Mouse (Mus musculus) midbrain, embryonic 10.5 days (tissue): ENCODE measurements around the gene Adprh. TPM values are rescaled to one million over a fixed set of nuclear protein-coding genes. Genes with fewer than 3 reads are reported as not detected.
"Not testable (repeated sequence)": the region's sequence is repeated elsewhere in the genome, so short reads cannot be mapped to it uniquely, and the experiment has no call there.

ENCODE experiments used
- DNase-seq: peaks from one replicate; pipeline ENCODE4 v3.0.0-alpha.2; 2017; ENCODE audit warnings: low spot score
- H3K27ac ChIP-seq: fragments of 300-500 bp; sonication (generic); replicated peaks from 2 replicates; pipeline ENCODE4 v1.5.1; 2016; ENCODE audit warnings: mild to moderate bottlenecking
- H3K27me3 ChIP-seq: fragments of 300-500 bp; sonication (generic); 2 replicates; pipeline ENCODE4 v1.6.1; 2016; ENCODE audit warnings: low read depth, mild to moderate bottlenecking; ENCODE audit not compliant: poor library complexity, severe bottlenecking
- H3K36me3 ChIP-seq: fragments of 300-500 bp; sonication (generic); 2 replicates; pipeline ENCODE4 v1.6.1; 2016; ENCODE audit warnings: mild to moderate bottlenecking, moderate library complexity
- H3K4me1 ChIP-seq: fragments of 300-500 bp; sonication (generic); 2 replicates; pipeline ENCODE4 v1.6.1; 2016
- H3K4me3 ChIP-seq: fragments of 300-500 bp; sonication (generic); 2 replicates; pipeline ENCODE4 v1.5.1; 2016; ENCODE audit warnings: mild to moderate bottlenecking, moderate library complexity
- H3K9me3 ChIP-seq: fragments of 300-500 bp; sonication (generic); replicated peaks from 2 replicates; pipeline ENCODE4 v1.6.1; 2016; ENCODE audit warnings: mild to moderate bottlenecking
- WGBS: fragments of 180-500 bp; shearing (Covaris S2); methylation state at CpG from one replicate; pipeline ENCODE4 v1.1.7; 2016; 5-methylcytosine and 5-hydroxymethylcytosine counted together
- polyA plus RNA-seq: library from polyadenylated mRNA; unstranded; fragments of >200 nt; fragmentation: Nextera tagmentation; extraction: Ambion mirVana; gene quantifications from 2 replicates; pipeline ENCODE4 v1.2.1, GENCODE M21; 2016

Gene Adprh
- 144 and 150 TPM in 2 replicates for polyA plus RNA-seq

DNA sequence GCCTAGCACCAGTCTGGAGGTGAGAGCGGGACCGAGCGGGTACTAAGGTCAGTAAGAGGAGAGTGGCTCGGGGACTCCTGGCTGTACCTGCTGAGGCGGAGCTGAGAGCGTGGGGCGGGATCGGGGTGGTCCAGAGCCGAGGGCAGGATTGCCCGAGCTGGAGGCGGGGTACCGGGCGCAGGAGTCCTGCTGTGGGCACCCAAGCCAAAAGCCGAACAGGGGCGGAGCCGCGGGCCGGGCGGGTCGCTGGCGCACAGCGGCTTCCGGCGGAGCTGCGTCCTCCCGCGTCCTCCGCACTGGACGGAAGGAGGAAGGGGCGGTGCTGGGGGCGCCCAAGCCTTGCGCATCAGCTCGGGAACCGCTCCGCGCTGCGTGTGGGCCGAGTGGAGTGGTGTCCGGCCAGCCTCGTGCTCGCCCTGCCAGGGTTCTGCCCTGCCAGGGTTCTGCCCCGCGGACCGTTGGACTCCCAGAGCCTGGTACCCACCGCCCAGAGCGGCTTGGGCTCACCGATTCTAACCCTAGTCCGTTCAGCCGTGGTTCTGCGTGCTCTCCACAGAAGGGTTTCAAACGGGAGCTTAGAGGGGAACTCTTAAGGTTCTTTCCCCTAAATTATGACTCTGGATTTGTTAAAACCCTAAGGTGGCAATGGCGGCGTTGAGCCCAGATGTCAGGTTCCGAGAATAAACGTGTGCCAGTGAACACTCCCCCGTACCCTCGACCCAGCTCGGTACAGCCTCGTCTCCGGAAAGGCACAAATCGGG is at the start of gene Adprh:
Gene Adprh, minus strand, starts transcription at position 262 of the 761 bp plus-strand sequence.
- Histone ChIP-seq H3K27me3 (no peaks in the 10 kb centered on the region), H3K9me3 (no peaks in the 10 kb centered on the region), H3K4me3 (peak within 1 kb of the TSS; percentile 88), H3K4me1 (peaks cover 24% of the 10 kb centered on the region), H3K36me3 (peaks cover 32% of the 10 kb centered on the region), H3K27ac (peak within 1 kb of the TSS; percentile 97)
- 1% methylated on average over 60 of the region's 61 CpGs for WGBS
- peak; percentile 90 for DNase-seq

DNA sequence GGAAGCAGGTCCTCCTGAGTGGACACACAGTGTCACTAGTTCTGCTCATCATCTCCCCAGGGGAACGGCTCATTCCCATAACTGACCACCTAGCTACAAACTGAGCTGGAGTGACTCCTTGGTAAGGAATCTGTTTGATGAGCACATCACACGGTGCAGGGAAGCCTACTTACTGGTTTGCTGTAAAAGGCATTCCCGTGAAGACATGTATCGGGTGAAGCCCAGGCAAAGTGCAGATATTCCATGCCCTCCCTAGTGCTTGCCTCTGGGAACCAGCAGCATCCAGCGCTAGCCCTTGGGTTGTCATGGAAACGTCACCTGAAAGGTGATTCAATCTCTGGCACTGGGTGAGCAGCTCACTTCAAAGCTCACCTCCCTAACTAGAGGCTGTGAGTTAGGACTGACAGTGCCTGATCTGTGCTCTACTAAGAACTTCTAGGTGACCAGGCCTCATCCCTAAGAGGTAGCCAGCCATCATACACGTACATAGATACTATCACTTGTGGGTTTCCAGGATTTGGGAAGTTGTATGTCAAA is 44.2 kb upstream of the Adprh start:
- Histone ChIP-seq H3K27ac (no peak overlapping the region), H3K4me1 (no peaks in the 10 kb centered on the region), H3K36me3 (peaks cover 55% of the 10 kb centered on the region), H3K9me3 (no peaks in the 10 kb centered on the region), H3K4me3 (no peak overlapping the region), H3K27me3 (no peaks in the 10 kb centered on the region)
- WGBS: 89% methylated on average over 7 of the region's 7 CpGs
- no peak for DNase-seq

DNA sequence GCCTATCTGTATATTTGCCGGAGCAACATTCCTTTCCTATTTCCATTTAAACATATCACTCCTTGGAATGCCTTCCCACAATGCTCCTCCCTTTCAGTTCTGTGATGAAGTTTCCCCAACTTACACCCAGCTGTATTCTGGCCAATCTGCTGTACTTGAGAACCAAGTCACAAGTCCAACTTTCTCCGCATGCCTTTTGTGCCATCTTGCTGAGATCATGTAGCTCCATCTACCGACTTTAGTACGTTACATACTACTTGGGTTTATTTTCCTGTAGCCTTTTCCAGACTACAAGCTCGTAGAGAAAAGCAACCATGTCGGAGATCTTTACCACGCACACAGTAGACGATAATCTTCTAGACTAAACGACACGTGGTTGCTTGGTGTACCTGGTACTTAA is 41.4 kb upstream of the Adprh start:
- DNase-seq: no peak
- 89% methylated on average over 10 of the region's 10 CpGs for WGBS
- peaks cover 27% of the 10 kb centered on the region for H3K36me3 ChIP-seq

DNA sequence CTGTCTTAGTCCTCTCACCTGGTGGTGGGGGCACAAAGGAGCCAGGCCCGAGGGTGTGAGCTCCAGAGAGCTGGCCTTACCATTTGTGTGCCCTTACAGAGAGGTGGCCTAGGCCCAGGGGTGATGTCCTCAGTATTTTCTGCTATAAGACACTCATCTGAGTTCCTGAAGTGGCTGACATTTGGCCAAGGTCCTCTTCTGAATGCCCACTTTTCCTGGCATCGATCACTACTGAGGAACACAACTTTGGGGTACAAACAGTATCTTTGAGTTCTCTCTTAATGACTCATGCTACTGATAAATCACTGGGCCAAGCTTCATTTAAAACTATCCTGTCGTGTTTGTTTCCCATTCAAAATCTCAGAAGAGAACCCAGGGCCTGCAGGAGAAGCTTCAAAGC is 40.0 kb upstream of the Adprh start:
- Histone ChIP-seq H3K9me3 (no peaks in the 10 kb centered on the region), H3K4me3 (no peak overlapping the region), H3K27ac (no peak overlapping the region), H3K27me3 (no peaks in the 10 kb centered on the region), H3K36me3 (peaks cover 14% of the 10 kb centered on the region), H3K4me1 (no peaks in the 10 kb centered on the region)
- no peak for DNase-seq
- WGBS: 84% methylated on average over 3 of the region's 3 CpGs

More for the DNA sequence above, 41.4 kb upstream of the Adprh start:
- no peak overlapping the region for H3K27ac ChIP-seq
- H3K9me3 ChIP-seq: no peaks in the 10 kb centered on the region
- no peaks in the 10 kb centered on the region for H3K4me1 ChIP-seq
- H3K27me3 ChIP-seq: no peaks in the 10 kb centered on the region
- no peak overlapping the region for H3K4me3 ChIP-seq

DNA sequence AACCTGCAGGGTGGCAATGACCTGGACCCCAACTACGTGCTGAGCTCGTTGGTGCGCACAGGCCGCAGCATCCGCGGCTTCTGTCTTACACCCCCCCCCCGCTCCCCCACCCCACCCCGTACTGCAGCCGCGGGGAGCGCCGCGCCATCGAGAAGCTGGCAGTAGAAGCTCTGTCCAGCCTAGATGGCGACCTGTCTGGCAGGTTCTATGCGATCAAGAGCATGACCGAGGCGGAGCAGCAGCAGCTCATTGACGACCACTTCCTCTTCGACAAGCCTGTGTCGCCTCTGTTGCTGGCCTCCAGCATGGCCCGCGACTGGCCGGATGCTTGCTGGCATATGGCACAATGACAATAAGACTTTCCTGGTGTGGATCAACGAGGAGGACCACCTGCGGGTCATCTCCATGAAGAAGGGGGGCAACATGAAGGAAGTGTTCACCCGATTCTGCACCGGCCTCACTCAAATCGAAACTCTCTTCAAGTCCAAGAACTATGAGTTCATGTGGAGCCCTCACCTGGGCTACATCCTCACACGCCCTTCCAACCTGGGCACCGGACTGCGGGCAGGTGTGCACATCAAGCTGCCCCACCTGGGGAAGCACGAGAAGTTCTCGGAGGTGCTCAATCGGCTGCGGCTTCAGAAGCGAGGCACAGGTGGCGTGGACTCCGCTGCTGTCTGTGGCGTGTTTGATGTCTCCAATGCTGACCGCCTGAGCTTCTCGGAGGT is 31.2 kb upstream of the Adprh start:
- peaks cover 12% of the 10 kb centered on the region for H3K4me1 ChIP-seq
- peaks cover 34% of the 10 kb centered on the region for H3K27me3 ChIP-seq
- H3K36me3 ChIP-seq: no peaks in the 10 kb centered on the region
- peak; percentile 18 for DNase-seq
- no peak overlapping the region for H3K27ac ChIP-seq
- H3K9me3 ChIP-seq: no peaks in the 10 kb centered on the region
- 38% methylated on average over 42 of the region's 42 CpGs for WGBS
- peak overlapping the region; percentile 48 for H3K4me3 ChIP-seq

DNA sequence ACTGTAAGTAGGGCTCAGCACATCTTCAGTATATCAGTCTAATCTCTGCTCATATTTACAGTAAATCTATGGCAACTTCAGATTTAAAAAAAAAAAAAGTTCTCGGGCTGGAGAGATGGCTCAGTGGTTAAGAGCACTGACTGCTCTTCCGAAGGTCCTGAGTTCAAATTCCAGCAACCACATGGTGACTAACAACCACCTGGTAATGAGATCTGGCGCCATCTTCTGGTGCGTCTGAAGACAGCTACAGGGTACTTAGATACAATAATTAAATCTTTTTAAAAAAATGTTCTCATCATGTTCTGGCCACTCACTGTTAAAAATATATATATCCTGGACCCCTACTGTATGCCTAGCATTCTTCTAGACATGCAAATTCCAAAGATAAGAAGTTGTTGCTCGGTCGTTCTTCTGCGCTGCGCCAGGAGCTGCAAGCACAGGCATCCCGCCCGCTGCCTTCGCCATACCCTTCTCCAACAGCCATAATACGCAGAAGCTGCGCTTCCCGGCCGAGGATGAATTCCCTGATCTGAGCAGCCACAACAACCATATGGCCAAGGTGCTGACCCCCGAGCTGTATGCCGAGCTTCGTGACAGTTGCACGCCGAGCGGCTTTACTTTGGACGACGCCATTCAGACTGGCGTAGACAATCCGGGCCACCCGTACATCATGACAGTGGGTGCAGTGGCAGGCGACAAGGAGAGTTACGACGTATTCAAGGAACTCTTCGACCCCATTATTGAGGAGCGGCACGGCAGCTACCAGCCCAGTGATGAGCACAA is 30.5 kb upstream of the Adprh start:
- no peak overlapping the region for H3K27ac ChIP-seq
- H3K4me3 ChIP-seq: peak overlapping the region; percentile 48
- no peaks in the 10 kb centered on the region for H3K9me3 ChIP-seq
- peak; percentile 22 for DNase-seq
- no peaks in the 10 kb centered on the region for H3K36me3 ChIP-seq
- WGBS: 22% methylated on average over 32 of the region's 32 CpGs
- peaks cover 34% of the 10 kb centered on the region for H3K27me3 ChIP-seq
- peaks cover 12% of the 10 kb centered on the region for H3K4me1 ChIP-seq

DNA sequence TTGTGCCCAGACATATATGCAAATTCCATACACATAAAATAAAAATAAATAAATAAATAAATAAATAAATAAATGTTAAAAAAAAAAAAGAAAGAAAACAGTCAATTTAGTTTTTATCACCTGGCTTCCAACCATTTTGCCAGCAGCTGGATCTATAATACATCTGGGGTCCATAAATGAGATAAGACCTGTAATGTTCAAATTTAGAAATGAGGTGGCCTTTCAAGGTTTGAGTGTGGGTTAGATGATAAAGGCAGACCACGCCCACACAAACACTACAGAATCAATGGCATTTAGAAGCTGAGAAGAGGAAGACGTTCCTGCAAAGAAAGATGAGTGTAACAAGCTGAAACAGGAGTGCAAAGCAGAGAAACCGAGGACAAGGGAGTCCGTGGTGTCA is 28.8 kb upstream of the Adprh start:
- WGBS: 85% methylated on average over 4 of the region's 4 CpGs
- no peak for DNase-seq

DNA sequence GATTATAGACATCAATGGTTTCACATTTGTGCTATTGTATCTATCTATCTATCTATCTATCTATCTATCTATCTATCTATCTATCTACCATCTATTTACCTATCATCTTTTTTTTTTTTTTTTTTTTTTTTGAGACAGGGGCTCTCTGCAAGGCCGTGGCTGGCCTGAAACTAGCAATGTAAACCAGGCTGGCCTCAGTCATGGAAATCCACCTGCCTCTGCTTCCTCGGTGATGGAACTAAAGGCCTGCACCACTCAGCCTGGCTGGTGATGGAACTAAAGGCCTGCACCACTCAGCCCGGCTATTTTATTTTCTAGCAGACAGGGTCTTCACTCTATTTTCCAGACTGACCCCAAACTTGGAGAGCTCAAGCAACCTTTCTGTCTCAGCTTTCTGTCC is 25.8 kb upstream of the Adprh start:
- no peak overlapping the region for H3K27ac ChIP-seq
- peaks cover 28% of the 10 kb centered on the region for H3K27me3 ChIP-seq
- DNase-seq: no peak
- H3K4me3 ChIP-seq: no peak overlapping the region
- no peaks in the 10 kb centered on the region for H3K36me3 ChIP-seq
- peaks cover 14% of the 10 kb centered on the region for H3K4me1 ChIP-seq
- H3K9me3 ChIP-seq: no peaks in the 10 kb centered on the region
- WGBS: 89% methylated on average over 3 of the region's 3 CpGs

More for the DNA sequence above, 28.8 kb upstream of the Adprh start:
- Histone ChIP-seq H3K9me3 (no peaks in the 10 kb centered on the region), H3K4me1 (peaks cover 21% of the 10 kb centered on the region), H3K36me3 (no peaks in the 10 kb centered on the region), H3K27me3 (peaks cover 40% of the 10 kb centered on the region), H3K4me3 (no peak overlapping the region), H3K27ac (no peak overlapping the region)

DNA sequence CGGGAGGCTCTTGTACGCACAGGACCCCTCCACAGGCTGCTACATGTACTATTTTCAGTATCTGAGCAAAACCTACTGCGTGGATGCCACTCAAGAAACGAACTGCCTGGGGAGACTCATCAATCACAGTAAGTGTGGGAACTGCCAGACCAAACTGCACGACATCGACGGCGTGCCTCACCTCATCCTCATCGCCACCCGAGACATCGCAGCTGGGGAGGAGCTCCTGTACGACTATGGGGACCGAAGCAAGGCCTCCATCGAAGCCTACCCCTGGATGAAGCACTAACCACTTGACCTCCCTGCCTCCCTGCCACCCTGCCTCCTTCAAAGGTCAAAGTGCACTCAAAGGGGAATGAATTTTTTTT is 24.7 kb upstream of the Adprh start:
- peaks cover 11% of the 10 kb centered on the region for H3K4me1 ChIP-seq
- peak overlapping the region; percentile 52 for H3K4me3 ChIP-seq
- not testable (repeated sequence) for H3K27ac ChIP-seq, H3K9me3 ChIP-seq, H3K36me3 ChIP-seq, DNase-seq
- H3K27me3 ChIP-seq: peaks cover 17% of the 10 kb centered on the region
- WGBS: 70% methylated on average over 14 of the region's 14 CpGs

DNA sequence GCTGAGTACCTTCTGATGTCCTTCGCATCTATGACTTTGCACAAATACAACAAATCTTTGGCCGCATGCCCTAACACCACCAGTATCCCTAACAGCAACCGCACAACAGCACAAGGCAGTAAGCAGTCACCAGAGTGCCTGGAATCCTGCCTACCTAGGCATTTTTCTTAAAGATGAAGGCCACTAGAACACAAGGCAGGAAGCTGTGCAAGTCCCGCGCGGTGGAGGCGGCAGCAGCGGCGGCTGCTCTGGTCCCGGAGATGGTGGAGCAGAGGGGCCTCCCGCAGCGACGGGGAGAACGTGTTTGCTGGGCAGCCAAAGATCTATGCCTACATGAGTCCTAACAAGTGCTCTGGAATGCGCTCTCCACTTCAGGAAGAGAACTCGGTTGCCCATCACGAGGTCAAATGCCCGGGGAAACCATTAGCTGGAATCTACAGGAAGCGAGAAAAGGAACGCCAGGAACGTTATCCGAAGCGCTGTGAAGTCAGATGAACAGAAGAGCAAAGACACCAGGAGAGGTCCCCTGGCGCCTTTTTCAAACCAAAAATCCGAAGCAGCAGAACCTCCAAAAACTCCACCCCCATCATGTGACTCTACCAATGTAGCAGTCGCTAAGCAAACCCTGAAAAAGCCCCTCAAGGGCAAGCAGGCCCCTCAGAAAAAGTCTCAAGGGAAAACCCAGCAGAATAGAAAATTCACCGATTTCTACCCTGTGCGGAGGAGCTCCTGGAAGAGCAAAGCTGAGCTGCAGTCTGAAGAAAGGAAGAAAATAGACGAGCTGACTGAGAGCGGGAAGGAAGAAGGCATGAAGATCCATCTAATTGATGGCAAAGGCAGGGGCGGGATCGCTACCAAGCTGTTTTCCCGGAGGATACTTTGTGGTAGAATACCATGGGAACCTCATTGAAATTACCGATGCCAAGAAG is 24.1 kb upstream of the Adprh start:
- 14% methylated on average over 34 of the region's 34 CpGs for WGBS
- Histone ChIP-seq H3K9me3 (no peaks in the 10 kb centered on the region), H3K27ac (peak overlapping the region; percentile 78), H3K4me1 (peaks cover 11% of the 10 kb centered on the region), H3K4me3 (peak overlapping the region; percentile 52), H3K36me3 (no peaks in the 10 kb centered on the region), H3K27me3 (peaks cover 11% of the 10 kb centered on the region; the same call in 1 of the 2 replicates)
- peak; percentile 55 for DNase-seq

DNA sequence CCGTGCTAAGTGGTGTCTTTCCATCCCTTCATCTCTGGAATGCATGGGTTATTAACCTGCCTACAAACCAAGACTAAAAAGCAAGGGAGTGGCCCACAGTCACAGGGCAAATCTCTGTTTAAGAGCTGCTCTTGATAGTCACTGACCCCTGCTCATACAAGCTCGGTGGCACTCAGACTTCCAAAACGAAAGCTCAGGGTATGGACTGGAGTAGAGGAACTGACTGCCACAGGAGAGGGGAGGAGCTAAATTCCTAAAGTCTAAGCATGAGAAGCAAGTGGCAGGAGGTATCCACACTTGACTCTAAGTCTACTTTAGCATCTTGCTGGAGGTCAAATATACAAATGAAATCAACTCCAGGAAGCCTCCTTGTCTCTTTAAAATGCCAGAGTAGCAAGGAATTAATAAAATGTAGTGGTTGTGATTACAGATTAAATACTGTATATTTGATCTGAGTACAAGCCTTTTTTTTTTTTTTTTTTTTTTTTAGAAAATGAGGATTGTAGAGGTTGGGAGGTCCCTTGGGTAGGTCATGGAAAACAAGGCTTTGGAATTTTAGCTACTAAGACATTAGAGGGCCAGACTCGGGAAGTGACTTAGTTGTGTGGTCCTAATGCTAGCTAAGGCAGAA is 23.3 kb upstream of the Adprh start:
- no peak for DNase-seq
- peak overlapping the region; percentile 52 for H3K4me3 ChIP-seq
- H3K27ac ChIP-seq: peak overlapping the region; percentile 78; the same call in 1 of the 2 replicates
- no peaks in the 10 kb centered on the region for H3K9me3 ChIP-seq
- peaks cover 11% of the 10 kb centered on the region; the same call in 1 of the 2 replicates for H3K27me3 ChIP-seq
- peaks cover 11% of the 10 kb centered on the region for H3K4me1 ChIP-seq
- H3K36me3 ChIP-seq: no peaks in the 10 kb centered on the region
- WGBS: 63% methylated on average over 4 of the region's 4 CpGs
